Mouse (Mus musculus): ENCODE data around the gene Mindy2.

Mindy2 gene

GRCm38 (mm10) chr9:70657013-70657967 is at the start of gene Mindy2:
Mindy2 (minus strand) TSS chr9:70657174.
- DNase-seq: peak; percentile 99

- DNase-seq: no peak
Observed at GRCm38 (mm10) chr9:70706444-70706843, 49.5 kb upstream of the Mindy2 start.

- no peak for DNase-seq
Observed at GRCm38 (mm10) chr9:70703597-70704203, 46.7 kb upstream of the Mindy2 start.

GRCm38 (mm10) chr9:70698090-70698489 is 41.1 kb upstream of the Mindy2 start:
- DNase-seq: no peak

- DNase-seq: no peak
Observed at GRCm38 (mm10) chr9:70695723-70696122, 38.7 kb upstream of the Mindy2 start.

GRCm38 (mm10) chr9:70691772-70692693 is 35.1 kb upstream of the Mindy2 start:
- no peak for DNase-seq

- DNase-seq: no peak
Observed at GRCm38 (mm10) chr9:70690579-70690978, 33.6 kb upstream of the Mindy2 start.

GRCm38 (mm10) chr9:70689926-70690325 is 33.0 kb upstream of the Mindy2 start:
- DNase-seq: no peak

GRCm38 (mm10) chr9:70688301-70688968 is 31.5 kb upstream of the Mindy2 start:
- no peak for DNase-seq

GRCm38 (mm10) chr9:70682202-70682601 is 25.2 kb upstream of the Mindy2 start:
- DNase-seq: no peak

- DNase-seq: peak; percentile 57
Observed at GRCm38 (mm10) chr9:70679132-70680091, 22.4 kb upstream of the Mindy2 start.

- peak; percentile 99 for DNase-seq
Observed at GRCm38 (mm10) chr9:70678682-70679131, 21.7 kb upstream of the Mindy2 start, which contains the start of gene Adam10. Adam10 (plus strand) TSS chr9:70678997.

- DNase-seq: no peak
Observed at GRCm38 (mm10) chr9:70675961-70676360, 19.0 kb upstream of the Mindy2 start.

GRCm38 (mm10) chr9:70675117-70675516 is 18.1 kb upstream of the Mindy2 start:
- DNase-seq: no peak

GRCm38 (mm10) chr9:70673656-70674055 is 16.7 kb upstream of the Mindy2 start:
- DNase-seq: no peak

- DNase-seq: no peak
Observed at GRCm38 (mm10) chr9:70671772-70672579, 15.0 kb upstream of the Mindy2 start.

- DNase-seq: no peak
Observed at GRCm38 (mm10) chr9:70671278-70671677, 14.3 kb upstream of the Mindy2 start.

- no peak for DNase-seq
Observed at GRCm38 (mm10) chr9:70670381-70670780, 13.4 kb upstream of the Mindy2 start.

- DNase-seq: no peak
Observed at GRCm38 (mm10) chr9:70669197-70669596, 12.2 kb upstream of the Mindy2 start.

- no peak for DNase-seq
Observed at GRCm38 (mm10) chr9:70668048-70668447, 11.1 kb upstream of the Mindy2 start.
